Mouse (Mus musculus) C2C12 (cell line): ENCODE data around the gene Iqsec1. TPM values are rescaled to one million over a fixed set of nuclear protein-coding genes. Genes with fewer than 3 reads are reported as not detected.

ENCODE experiments used
- H3K27me3 ChIP-seq: one replicate; pipeline ENCODE4 v1.6.1; 2011; ENCODE audit not compliant: control insufficient read depth, insufficient read depth, insufficient read length
- H3K36me3 ChIP-seq: one replicate; pipeline ENCODE4 v1.6.1; 2011; ENCODE audit not compliant: control insufficient read depth, insufficient read depth
- H3K4me3 ChIP-seq: one replicate; pipeline ENCODE4 v1.5.1; 2011; ENCODE audit warnings: mild to moderate bottlenecking, control low read depth; ENCODE audit not compliant: poor library complexity, insufficient read depth, severe bottlenecking
- H3K79me2 ChIP-seq: one replicate; pipeline ENCODE4 v1.6.1; 2011; ENCODE audit not compliant: control insufficient read depth, insufficient read depth
- H3K79me3 ChIP-seq: one replicate; pipeline ENCODE4 v1.6.1; 2011; ENCODE audit warnings: low read depth, control low read depth
- H3ac ChIP-seq: one replicate; pipeline ENCODE3; 2011; ENCODE audit warnings: low read depth; ENCODE audit not compliant: control insufficient read depth, insufficient read length
- CEBPB ChIP-seq: IDR thresholded peaks from one replicate; pipeline ENCODE4 v1.6.1; 2011; ENCODE audit warnings: low read depth, mild to moderate bottlenecking, control low read depth, moderate library complexity
- CTCF ChIP-seq: IDR thresholded peaks from one replicate; pipeline ENCODE4 v1.5.1; 2011; ENCODE audit not compliant: control insufficient read depth, insufficient read depth, insufficient read length
- FOSL1 ChIP-seq: IDR thresholded peaks from one replicate; pipeline ENCODE4 v1.8.0; 2011; ENCODE audit warnings: mild to moderate bottlenecking, low read length; ENCODE audit not compliant: poor library complexity, insufficient read depth, severe bottlenecking
- MAX ChIP-seq: IDR thresholded peaks from one replicate; pipeline ENCODE4 v1.6.1; 2011; ENCODE audit warnings: mild to moderate bottlenecking, control low read depth
- MYOD1 ChIP-seq: IDR thresholded peaks from one replicate; pipeline ENCODE4 v1.6.1; 2011; ENCODE audit warnings: low read depth; ENCODE audit not compliant: control insufficient read depth, insufficient read length
- MYOG ChIP-seq: IDR thresholded peaks from one replicate; pipeline ENCODE4 v1.6.1; 2011; ENCODE audit not compliant: control insufficient read depth, insufficient read length; ENCODE audit errors: extremely low read depth
- USF1 ChIP-seq: IDR thresholded peaks from one replicate; pipeline ENCODE4 v1.6.1; 2011; ENCODE audit warnings: low read depth, mild to moderate bottlenecking, control low read depth, moderate library complexity
- polyA plus RNA-seq: library from polyadenylated mRNA; unstranded; fragments of >200 nt; fragmentation: generic; extraction: Trizol; gene quantifications from one replicate; pipeline ENCODE4 v1.2.1, GENCODE M21; 2012; ENCODE audit warnings: missing spikeins

Iqsec1 gene
- polyA plus RNA-seq, 1 experiment, result 20.6 TPM

GRCm38 (mm10) chr6:90618821-90619636, 369.5 kb downstream of the Iqsec1 start:
- Histone ChIP-seq H3K79me3 (no peaks in the 10 kb centered on the region), H3K4me3 (no peak overlapping the region), H3K27me3 (peaks cover 33% of the 10 kb centered on the region), H3K36me3 (no peaks in the 10 kb centered on the region), H3ac (no peak overlapping the region), H3K79me2 (no peaks in the 10 kb centered on the region)
- no peak for TF ChIP-seq MYOG
- no peak for TF ChIP-seq MAX
- TF ChIP-seq MYOD1, result no peak

- Histone ChIP-seq H3K27me3 (peaks cover 33% of the 10 kb centered on the region), H3K4me3 (no peak overlapping the region), H3K79me2 (no peaks in the 10 kb centered on the region), H3K36me3 (no peaks in the 10 kb centered on the region), H3ac (no peak overlapping the region), H3K79me3 (no peaks in the 10 kb centered on the region)
- TF ChIP-seq MYOD1 (no peak), MYOG (no peak), USF1 (no peak), CTCF (no peak), FOSL1 (no peak), MAX (no peak), CEBPB (no peak)
Observed at GRCm38 (mm10) chr6:90618274-90618673, 370.2 kb downstream of the Iqsec1 start.

GRCm38 (mm10) chr6:90616481-90616880, 372.0 kb downstream of the Iqsec1 start:
- Histone ChIP-seq H3ac (no peak overlapping the region), H3K36me3 (no peaks in the 10 kb centered on the region), H3K79me3 (no peaks in the 10 kb centered on the region), H3K79me2 (no peaks in the 10 kb centered on the region), H3K4me3 (no peak overlapping the region), H3K27me3 (peaks cover 22% of the 10 kb centered on the region)
- TF ChIP-seq USF1 (no peak), MYOD1 (no peak), FOSL1 (no peak)

- TF ChIP-seq MYOG (no peak), MAX (no peak), CEBPB (no peak), USF1 (no peak), CTCF (no peak), MYOD1 (no peak)
- H3ac ChIP-seq, result no peak overlapping the region
- H3K79me2 ChIP-seq, result no peaks in the 10 kb centered on the region
- H3K79me3 ChIP-seq, result no peaks in the 10 kb centered on the region
- peaks cover 18% of the 10 kb centered on the region for H3K27me3 ChIP-seq
- no peak overlapping the region for H3K4me3 ChIP-seq
- H3K36me3 ChIP-seq, result no peaks in the 10 kb centered on the region
Observed at GRCm38 (mm10) chr6:90615991-90616390, 372.5 kb downstream of the Iqsec1 start.

DNA sequence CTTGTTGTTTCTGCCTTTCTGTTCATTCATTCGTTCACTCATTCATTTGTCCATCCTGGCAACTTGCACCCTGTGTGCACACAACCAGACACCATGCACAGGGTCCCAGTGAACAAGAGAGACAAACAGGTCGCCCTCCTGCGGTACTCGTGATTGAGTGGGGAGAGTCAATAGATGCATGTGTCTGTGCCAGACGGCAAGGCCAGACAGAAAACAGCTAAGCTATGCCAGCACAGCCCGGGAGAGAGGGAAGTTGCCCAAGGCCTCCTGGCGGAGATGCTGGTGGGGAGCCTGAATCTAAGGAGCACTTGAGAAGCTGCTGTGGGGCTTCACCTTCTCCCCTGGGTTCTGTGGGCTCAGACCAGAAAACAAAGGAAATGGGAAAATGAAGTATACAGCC, 373.1 kb downstream of the Iqsec1 start:
- TF ChIP-seq USF1 (no peak), FOSL1 (no peak), MAX (no peak), MYOG (no peak), CEBPB (no peak), CTCF (no peak), MYOD1 (no peak)
- no peaks in the 10 kb centered on the region for H3K79me2 ChIP-seq

DNA sequence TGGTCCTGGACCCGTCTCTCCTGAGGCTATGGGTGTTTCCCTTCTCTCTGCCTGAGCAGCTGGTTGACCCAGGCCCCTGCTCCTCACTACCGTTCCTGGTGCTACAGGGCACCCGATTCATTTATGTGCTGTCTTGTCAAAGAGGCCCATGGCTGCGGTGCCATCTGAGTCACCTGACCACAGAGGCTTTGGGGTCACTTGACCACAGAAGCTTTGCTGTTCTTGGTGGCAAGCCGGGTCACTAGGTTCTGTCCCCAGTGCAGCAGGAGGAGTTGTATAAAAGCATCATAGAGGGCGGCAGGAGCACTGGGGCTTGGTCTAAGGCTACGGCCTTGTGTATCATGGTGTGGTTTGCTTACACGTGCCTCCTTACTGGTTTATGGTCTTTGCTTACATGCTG, 375.2 kb downstream of the Iqsec1 start:
- peaks cover 14% of the 10 kb centered on the region for H3K27me3 ChIP-seq
- no peak overlapping the region for H3ac ChIP-seq
- no peaks in the 10 kb centered on the region for H3K36me3 ChIP-seq
- H3K79me2 ChIP-seq, result no peaks in the 10 kb centered on the region
- H3K79me3 ChIP-seq, result no peaks in the 10 kb centered on the region
- H3K4me3 ChIP-seq, result no peak overlapping the region
- TF ChIP-seq MYOD1 (no peak), FOSL1 (no peak), MYOG (no peak), USF1 (no peak), CEBPB (no peak), CTCF (no peak), MAX (no peak)

More for the DNA sequence above, 373.1 kb downstream of the Iqsec1 start:
- H3ac ChIP-seq, result no peak overlapping the region
- H3K27me3 ChIP-seq, result peaks cover 14% of the 10 kb centered on the region
- H3K4me3 ChIP-seq, result no peak overlapping the region
- H3K79me3 ChIP-seq, result no peaks in the 10 kb centered on the region
- no peaks in the 10 kb centered on the region for H3K36me3 ChIP-seq
